Mouse (Mus musculus) liver, embryonic 14.5 days (tissue): Measurements from ENCODE around the gene Nckap5l. TPM values are rescaled to one million over a fixed set of nuclear protein-coding genes. Genes with fewer than 3 reads are reported as not detected.

ENCODE experiments used
- ATAC-seq: fragments of 200-750 bp; cut with Nextera tagmentation; 2 replicates; pipeline ENCODE4 v1.8.0; 2017; ENCODE audit warnings: moderate number of reproducible peaks, mild to moderate bottlenecking, moderate library complexity; ENCODE audit not compliant: insufficient read depth
- DNase-seq, 3 experiments: peaks; one replicate each; pipeline ENCODE4 v3.0.0-alpha.2; 2012 to 2013; ENCODE audit warnings: low read depth in 3 of 3, low spot score in 3 of 3
- H3K27ac ChIP-seq: fragments of 300-500 bp; sonication (generic); 2 replicates; pipeline ENCODE4 v1.5.1; 2014; ENCODE audit warnings: moderate library complexity, mild to moderate bottlenecking, control low read depth, inconsistent platforms
- H3K27me3 ChIP-seq: fragments of 300-500 bp; sonication (generic); 2 replicates; pipeline ENCODE4 v1.6.1; 2014; ENCODE audit warnings: mild to moderate bottlenecking, low read length, moderate library complexity; ENCODE audit not compliant: control insufficient read depth, insufficient read depth
- H3K36me3 ChIP-seq: fragments of 300-500 bp; sonication (generic); replicated peaks from 2 replicates; pipeline ENCODE4 v1.6.1; 2014; ENCODE audit warnings: low read depth; ENCODE audit not compliant: control insufficient read depth, insufficient read depth
- H3K4me1 ChIP-seq, 2 experiments: fragments of 200-500 bp in 1 of 2; fragments of 300-500 bp in 1 of 2; sonication (generic) in 1 of 2; replicated peaks; 2 replicates each; pipeline ENCODE4 v1.6.1; 2012 to 2014; ENCODE audit warnings: antibody characterized with exemption in 1 of 2, inconsistent platforms in 1 of 2, low read length in 1 of 2; ENCODE audit not compliant: control insufficient read depth in 2 of 2, insufficient read depth in 2 of 2
- H3K4me2 ChIP-seq: fragments of 300-500 bp; sonication (generic); 2 replicates; pipeline ENCODE4 v1.6.1; 2014; ENCODE audit warnings: low read depth, mild to moderate bottlenecking, control low read depth, moderate library complexity
- H3K4me3 ChIP-seq, 2 experiments: fragments of 200-500 bp in 1 of 2; fragments of 300-500 bp in 1 of 2; sonication (generic) in 1 of 2; 2 replicates each; pipeline ENCODE4 v1.5.1; 2012 to 2014; ENCODE audit warnings: low read depth in 2 of 2, low read length in 2 of 2, mild to moderate bottlenecking in 2 of 2, control low read depth in 1 of 2, inconsistent platforms in 1 of 2, moderate library complexity in 1 of 2; ENCODE audit not compliant: insufficient read depth in 1 of 2
- H3K9ac ChIP-seq: fragments of 300-500 bp; sonication (generic); replicated peaks from 2 replicates; pipeline ENCODE4 v1.6.1; 2014; ENCODE audit warnings: mild to moderate bottlenecking, control low read depth, moderate library complexity
- H3K9me3 ChIP-seq: fragments of 300-500 bp; sonication (generic); 2 replicates; pipeline ENCODE4 v1.6.1; 2016; ENCODE audit warnings: low read length, mixed read lengths; ENCODE audit not compliant: control insufficient read depth
- CTCF ChIP-seq: IDR thresholded peaks from 2 replicates; pipeline ENCODE4 v1.5.1; 2016; ENCODE audit warnings: antibody characterized with exemption, low read depth, control low read depth
- EP300 ChIP-seq: IDR thresholded peaks from 2 replicates; pipeline ENCODE4 v1.6.1; 2016; ENCODE audit warnings: antibody characterized with exemption, low read depth
- WGBS: fragments of 180-500 bp; shearing (Covaris S2); extraction: QIAGEN DNeasy Blood & Tissue Kit; methylation state at CpG from one replicate; pipeline ENCODE4 v1.1.7; 2014; ENCODE audit not compliant: insufficient replicate concordance; 5-methylcytosine and 5-hydroxymethylcytosine counted together
- polyA plus RNA-seq, 2 experiments: library from polyadenylated mRNA; depleted of rRNA in 1 of 2; stranded (reverse) in 1 of 2; unstranded in 1 of 2; fragments of >200 nt; fragmentation: Nextera tagmentation in 1 of 2; extraction: Ambion mirVana in 1 of 2; gene quantifications; 2 replicates each; pipeline versions ENCODE4 v1.2.1 to v1.2.3; 2012 to 2014

The Nckap5l gene
- polyA plus RNA-seq, 2 experiments, result 0.70 to 1.4 TPM

GRCm38 (mm10) chr15:99430394-99430793 lies 27.2 kb downstream of the Nckap5l start:
- Histone ChIP-seq H3K4me1 (peaks cover 0 to 6% of the 10 kb centered on the region in 2 experiments; a peak in 1 of 4 replicates), H3K36me3 (no peaks in the 10 kb centered on the region), H3K27ac (no peak overlapping the region), H3K9me3 (no peaks in the 10 kb centered on the region), H3K9ac (no peak overlapping the region), H3K4me2 (no peak overlapping the region), H3K27me3 (no peaks in the 10 kb centered on the region), H3K4me3 (no peak overlapping the region)
- DNase-seq, result no peak
- TF ChIP-seq EP300 (no peak), CTCF (no peak)
- no peak for ATAC-seq
- 66% methylated on average over 8 of the region's 8 CpGs for WGBS

DNA sequence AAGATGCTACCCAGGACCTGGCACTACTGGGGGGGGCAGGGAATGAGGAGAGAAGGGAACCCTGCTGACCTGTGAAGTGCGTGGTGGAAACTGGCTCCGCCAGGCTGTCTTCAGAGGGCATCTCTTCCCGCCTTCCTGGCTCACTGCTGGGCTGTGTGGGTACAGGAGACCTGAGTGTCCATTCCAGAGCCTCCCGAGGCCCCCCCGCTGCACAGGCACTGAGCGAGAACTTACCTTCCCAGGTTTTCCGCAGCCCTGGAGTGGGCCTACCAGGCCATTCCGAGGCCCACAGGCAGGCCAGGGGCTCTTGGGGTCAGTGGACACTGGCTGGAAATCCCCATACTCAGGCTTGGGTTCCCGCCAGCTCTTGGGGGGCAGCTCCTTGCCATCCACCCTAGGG lies 33.7 kb downstream of the Nckap5l start:
- DNase-seq (no peak), ATAC-seq (no peak)
- no peak for TF ChIP-seq EP300
- no peak for TF ChIP-seq CTCF
- no peaks in the 10 kb centered on the region for H3K36me3 ChIP-seq
- no peaks in the 10 kb centered on the region for H3K27me3 ChIP-seq
- no peak overlapping the region for H3K9ac ChIP-seq
- H3K9me3 ChIP-seq, result no peaks in the 10 kb centered on the region
- WGBS, result 67% methylated on average over 9 of the region's 9 CpGs
- H3K4me3 ChIP-seq, result no peak overlapping the region
- no peak overlapping the region for H3K27ac ChIP-seq
- H3K4me1 ChIP-seq, result peaks cover 0 to 10% of the 10 kb centered on the region in 2 experiments; a peak in 2 of 4 replicates
- H3K4me2 ChIP-seq, result no peak overlapping the region

- no peaks in the 10 kb centered on the region for H3K9me3 ChIP-seq
- no peaks in the 10 kb centered on the region for H3K36me3 ChIP-seq
- no peak overlapping the region for H3K9ac ChIP-seq
- H3K4me3 ChIP-seq, result no peak overlapping the region
- H3K27ac ChIP-seq, result no peak overlapping the region
- DNase-seq (no peak), ATAC-seq (no peak)
- H3K4me2 ChIP-seq, result no peak overlapping the region
- TF ChIP-seq CTCF (no peak), EP300 (no peak)
- WGBS, result 78% methylated on average over 10 of the region's 10 CpGs
- peaks cover 0 to 10% of the 10 kb centered on the region in 2 experiments; a peak in 2 of 4 replicates for H3K4me1 ChIP-seq
- no peaks in the 10 kb centered on the region for H3K27me3 ChIP-seq
Measured at GRCm38 (mm10) chr15:99423131-99423530, 34.4 kb downstream of the Nckap5l start.

DNA sequence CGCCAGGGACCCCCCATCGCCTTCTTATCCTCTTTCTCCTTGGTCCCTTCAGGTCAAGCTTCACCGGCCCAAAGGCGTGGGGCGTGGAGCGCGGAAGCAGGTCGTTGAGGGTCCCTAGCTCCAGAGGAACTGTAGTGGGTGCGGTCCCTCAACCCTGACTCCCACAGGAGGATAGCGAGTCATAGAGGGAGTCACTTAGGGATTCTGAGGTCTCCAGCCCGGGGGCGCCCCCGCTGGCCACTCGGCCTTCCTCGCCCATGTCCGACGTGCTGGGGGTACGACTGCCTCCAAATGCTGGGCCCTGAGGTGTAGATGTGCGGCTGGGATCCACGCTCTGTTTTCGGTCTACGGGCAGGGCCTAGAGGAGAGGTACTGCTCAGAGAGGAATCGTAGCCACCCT lies 35.0 kb downstream of the Nckap5l start:
- no peak for DNase-seq
- Histone ChIP-seq H3K4me3 (no peak overlapping the region), H3K27me3 (no peaks in the 10 kb centered on the region), H3K27ac (no peak overlapping the region), H3K9me3 (no peaks in the 10 kb centered on the region), H3K9ac (no peak overlapping the region), H3K36me3 (no peaks in the 10 kb centered on the region), H3K4me1 (peaks cover 0 to 10% of the 10 kb centered on the region in 2 experiments; a peak in 2 of 4 replicates), H3K4me2 (no peak overlapping the region)
- no peak for TF ChIP-seq CTCF
- no peak for TF ChIP-seq EP300
- ATAC-seq, result no peak
- 82% methylated on average over 23 of the region's 23 CpGs for WGBS

- TF ChIP-seq CTCF (no peak), EP300 (no peak)
Measured at GRCm38 (mm10) chr15:99421676-99422075, 35.9 kb downstream of the Nckap5l start.

More at GRCm38 (mm10) chr15:99421676-99422075, 35.9 kb downstream of the Nckap5l start:
- Histone ChIP-seq H3K9ac (no peak overlapping the region), H3K4me3 (no peak overlapping the region), H3K9me3 (no peaks in the 10 kb centered on the region), H3K4me1 (peaks cover 0 to 11% of the 10 kb centered on the region in 2 experiments; a peak in 2 of 4 replicates), H3K4me2 (no peak overlapping the region), H3K27me3 (no peaks in the 10 kb centered on the region), H3K36me3 (no peaks in the 10 kb centered on the region), H3K27ac (no peak overlapping the region)
- 63% methylated on average over 8 of the region's 8 CpGs for WGBS
- no peak for DNase-seq
- ATAC-seq, result no peak
